9 mouse cellular contexts compared by ENCODE assay signal in genomic region chr2:125263056-125263455, GRCm38 (mm10). TPM values are rescaled to one million over a fixed set of nuclear protein-coding genes. Genes with fewer than 3 reads are reported as not detected.
A peak's percentile ranks its signal among the peaks of the same experiment; 100 is the strongest.
DNase-seq lines count a peak whose midpoint lies in the region; ATAC-seq lines count a peak whose summit lies in the region.
"Had no signal": no experiment of that assay in that cellular context is flagged by ENCODE, and none has a peak within 500 bp of the region (broad histone marks: within the 10 kb centered on the region; RNA-seq: fewer than 3 reads in every experiment).

No protein-coding gene starts in this region.

- H3K27me3 ChIP-seq in limb, embryonic 11.5 days (ENCODE audit: control insufficient read depth, insufficient read depth, low read length), result no peaks in the 10 kb centered on the region
- H3K27me3 ChIP-seq in limb, embryonic 10.5 days (ENCODE audit: low read depth, poor library complexity, severe bottlenecking), result no peaks in the 10 kb centered on the region
- H3K27me3 ChIP-seq: neural tube, embryonic 12.5 days had no signal

- no peaks in the 10 kb centered on the region for H3K4me1 ChIP-seq in limb, embryonic 11.5 days (ENCODE audit: control insufficient read depth, insufficient read depth, low read length)
- H3K4me1 ChIP-seq in limb, embryonic 10.5 days, result peaks cover 8% of the 10 kb centered on the region; the same call in 1 of the 2 replicates

- H3K9me3 ChIP-seq in limb, embryonic 11.5 days (ENCODE audit: control insufficient read depth, low read length), result no peaks in the 10 kb centered on the region
- H3K9me3 ChIP-seq in limb, embryonic 10.5 days (replicated peaks), result no peaks in the 10 kb centered on the region
- H3K9me3 ChIP-seq: neural tube, embryonic 12.5 days had no signal

- WGBS in limb, embryonic 11.5 days, result 28% methylated on average over 5 of the region's 5 CpGs
- WGBS in limb, embryonic 10.5 days, result 21% methylated on average over 5 of the region's 5 CpGs

- H3K9ac ChIP-seq in limb, embryonic 11.5 days (ENCODE audit: low read length), result no peak overlapping the region
- H3K9ac ChIP-seq: neural tube, embryonic 12.5 days had no signal

- H3K27ac ChIP-seq in limb, embryonic 11.5 days (replicated peaks; ENCODE audit: low read depth, low read length), result no peak overlapping the region
- no peak overlapping the region for H3K27ac ChIP-seq in limb, embryonic 10.5 days
- H3K27ac ChIP-seq: neural tube, embryonic 12.5 days had no signal

- H3K4me2 ChIP-seq in limb, embryonic 11.5 days (ENCODE audit: low read depth, severe bottlenecking), result no peak overlapping the region
- H3K4me2 ChIP-seq: neural tube, embryonic 12.5 days had no signal

- no peak overlapping the region for H3K4me3 ChIP-seq in limb, embryonic 11.5 days (ENCODE audit: low read depth, low read length)
- H3K4me3 ChIP-seq in limb, embryonic 10.5 days, result no peak overlapping the region
- H3K4me3 ChIP-seq: neural tube, embryonic 12.5 days had no signal

- H3K36me3 ChIP-seq in limb, embryonic 11.5 days (ENCODE audit: control insufficient read depth, insufficient read depth, low read length), result peaks cover 2% of the 10 kb centered on the region; the same call in 1 of the 2 replicates
- H3K36me3 ChIP-seq in limb, embryonic 10.5 days, result peaks cover 29% of the 10 kb centered on the region

- ATAC-seq in limb, embryonic 11.5 days (ENCODE audit: insufficient number of reproducible peaks, low FRiP score, low TSS enrichment, low read depth), result no peak

- peak; percentile 42 for DNase-seq in adrenal gland, postnatal 10 days
- DNase-seq in adrenal gland, postnatal 25 days, result no peak
- peak; percentile 44 for DNase-seq in limb, embryonic 11.5 days (ENCODE audit: low spot score)
- no peak for DNase-seq in limb, embryonic 10.5 days (ENCODE audit: low spot score)
- peak; percentile 11 for DNase-seq in gastrocnemius, postnatal 25 days
- peak; percentile 57 for DNase-seq in lung, postnatal 10 days
- no peak for DNase-seq in thymus, postnatal 4 days
- no peak for DNase-seq in testis, postnatal 14 days (ENCODE audit: low spot score)

RNA-seq across cellular contexts. Expression of gene Dut, which starts 16.1 kb away (rescaled TPM):
- 10 to 100 TPM; 40.3 to 53.8 TPM for total RNA-seq in adrenal gland, postnatal 10 days (2021)
- 24.5 and 33.5 TPM in 2 replicates for total RNA-seq in adrenal gland, postnatal 25 days (2021)
- 233 and 247 TPM in 2 replicates for polyA plus RNA-seq in limb, embryonic 11.5 days (2014; fragmentation: Nextera tagmentation; extraction: Ambion mirVana)
- 257 and 309 TPM in 2 replicates for polyA plus RNA-seq in limb, embryonic 10.5 days (2016; fragmentation: Nextera tagmentation; extraction: Ambion mirVana)
- total RNA-seq in gastrocnemius, postnatal 25 days (2021), result 1 to 10 TPM; 6.4 to 7.4 TPM

Comparison
In these comparisons a context has a peak if more than half of its experiments do, and no peak if none do; other contexts are left out.
1. DNase-seq: peak in adrenal gland, postnatal 10 days (single experiment), limb, embryonic 11.5 days (single experiment), gastrocnemius, postnatal 25 days (single experiment) and lung, postnatal 10 days (single experiment); none in adrenal gland, postnatal 25 days (single experiment), limb, embryonic 10.5 days (single experiment), thymus, postnatal 4 days (single experiment) and testis, postnatal 14 days (single experiment).